Mouse (Mus musculus) cortical plate, adult 2 months (tissue): ENCODE data around the gene C1qb.

ENCODE experiments used
- CTCF ChIP-seq: fragments of 200-500 bp; IDR thresholded peaks from 2 replicates; pipeline ENCODE4 v1.5.1; 2011; ENCODE audit warnings: mild to moderate bottlenecking, control low read depth, low read length; ENCODE audit not compliant: insufficient read depth; ENCODE audit errors: extremely low read depth
- POLR2A ChIP-seq: fragments of 200-500 bp; IDR thresholded peaks from 2 replicates; pipeline ENCODE4 v1.6.1; 2011; ENCODE audit warnings: mild to moderate bottlenecking, low read length, control low read depth; ENCODE audit not compliant: insufficient read depth; ENCODE audit errors: extremely low read depth

DNA sequence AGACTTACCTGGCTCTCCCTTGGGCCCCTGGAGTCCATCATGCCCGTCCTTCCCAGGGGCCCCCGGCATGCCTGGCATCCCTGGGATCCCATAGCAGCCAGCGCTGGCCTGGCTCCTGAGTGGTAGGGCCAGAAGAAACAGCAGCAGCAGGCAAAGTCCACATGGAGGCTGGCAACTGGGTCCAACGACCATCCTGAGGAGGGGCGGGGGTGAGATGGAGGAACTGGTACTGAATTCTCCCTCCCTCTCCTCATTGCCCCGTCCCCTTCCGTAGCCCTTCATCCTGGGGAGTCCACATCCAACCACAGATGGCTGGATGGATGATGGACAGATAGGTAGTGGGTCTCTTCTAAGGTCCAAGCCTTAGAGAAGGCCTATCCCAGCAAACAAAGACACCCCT lies 6.4 kb upstream of the C1qb start:
- TF ChIP-seq POLR2A: no peak
- no peak for TF ChIP-seq CTCF
